10 mouse cellular contexts compared by ENCODE assay signal in the genomic region with DNA sequence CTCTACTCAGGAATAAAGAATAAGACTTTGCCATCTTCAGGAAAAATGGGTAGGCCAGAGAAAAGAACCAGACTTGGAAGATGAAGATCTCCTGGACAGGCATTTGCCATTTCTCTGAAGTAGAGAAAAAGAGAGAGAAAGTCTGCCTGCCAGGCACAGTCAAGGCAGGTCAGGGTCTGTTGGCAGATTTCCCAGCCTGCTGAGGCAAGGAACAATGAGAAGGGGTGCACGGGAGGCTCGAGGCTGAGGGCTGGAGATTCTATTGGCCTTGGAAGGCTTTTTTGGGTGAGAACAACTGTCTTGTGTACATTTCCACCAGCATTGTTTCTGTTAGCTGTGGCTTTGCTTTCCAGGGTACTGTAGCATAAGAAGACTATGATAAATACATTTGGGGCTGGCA.
DNase-seq lines count a peak whose midpoint lies in the region; TF ChIP-seq lines count a peak whose summit lies in the region.
"Had no signal": no experiment of that assay in that cellular context is flagged by ENCODE, and none has a peak within 500 bp of the region (broad histone marks: within the 10 kb centered on the region; RNA-seq: fewer than 3 reads in every experiment).

No protein-coding gene starts in this region.

- peak; percentile 38 for DNase-seq in left cerebral cortex, postnatal 4 days
- DNase-seq in left cerebral cortex, adult 2 months (ENCODE audit: extremely low spot score in 1 of 2, low spot score in 2 of 2): no peak
- DNase-seq in NIH3T3 (ENCODE audit: low read depth): peak; percentile 33
- peak; percentile 65 for DNase-seq in adrenal gland, adult 8-10 months
- peak; percentile 43 for DNase-seq in kidney, adult 9 months
- DNase-seq in thymus, postnatal 36 days: no peak
- no peak for DNase-seq in layer of hippocampus, adult 8-10 months (ENCODE audit: low spot score in 2 of 2)
- DNase-seq in urinary bladder, postnatal 10 days (ENCODE audit: low spot score): no peak
- DNase-seq: cerebellum, adult 9-11 months had no signal

- intact Hi-C loops in left cerebral cortex, postnatal 4 days (cut with DNase I): no loop called here
- intact Hi-C loops in left cerebral cortex, adult 2 months (cut with DNase I): loop anchor here (10.0 kb wide), 1 partner anchor 466 kb away; no protein-coding TSS in a partner anchor

- no peak overlapping the region for H3K4me3 ChIP-seq in left cerebral cortex, adult 2 months
- H3K4me3 ChIP-seq: heart, embryonic 12.5 days had no signal

- no peak for TF ChIP-seq CTCF in left cerebral cortex, adult 2 months (IDR thresholded peaks at IDR 0.05)

- H3K27ac ChIP-seq in left cerebral cortex, adult 2 months: no peak overlapping the region

Comparison
In these comparisons a context has a peak if more than half of its experiments do, and no peak if none do; other contexts are left out.
1. DNase-seq: peak in left cerebral cortex, postnatal 4 days (single experiment), NIH3T3 (single experiment), adrenal gland, adult 8-10 months (single experiment) and kidney, adult 9 months (single experiment); none in left cerebral cortex, adult 2 months (0 of 2), thymus, postnatal 36 days (0 of 2), layer of hippocampus, adult 8-10 months (0 of 2) and urinary bladder, postnatal 10 days (single experiment).